Mouse (Mus musculus) hindbrain, embryonic 15.5 days (tissue): Measurements from ENCODE around the gene Prpf31. TPM values are rescaled to one million over a fixed set of nuclear protein-coding genes. Genes with fewer than 3 reads are reported as not detected.

Experiments
- ATAC-seq: fragments of 200-750 bp; cut with Nextera tagmentation; 2 replicates; pipeline ENCODE4 v1.8.0; 2017; ENCODE audit warnings: low read depth, moderate number of reproducible peaks, moderate TSS enrichment; ENCODE audit not compliant: low FRiP score
- H3K27ac ChIP-seq: fragments of 300-500 bp; sonication (generic); replicated peaks from 2 replicates; pipeline ENCODE4 v1.5.1; 2015; ENCODE audit warnings: mild to moderate bottlenecking, inconsistent platforms
- H3K27me3 ChIP-seq: fragments of 300-500 bp; sonication (generic); 2 replicates; pipeline ENCODE4 v1.6.1; 2015; ENCODE audit warnings: control low read depth, inconsistent platforms
- H3K36me3 ChIP-seq: fragments of 300-500 bp; sonication (generic); 2 replicates; pipeline ENCODE4 v1.6.1; 2015; ENCODE audit warnings: control low read depth, inconsistent platforms
- H3K4me1 ChIP-seq: fragments of 300-500 bp; sonication (generic); replicated peaks from 2 replicates; pipeline ENCODE4 v1.6.1; 2015; ENCODE audit warnings: control low read depth, inconsistent platforms
- H3K4me2 ChIP-seq: fragments of 300-500 bp; sonication (generic); 2 replicates; pipeline ENCODE4 v1.6.1; 2015; ENCODE audit warnings: moderate library complexity, mild to moderate bottlenecking, inconsistent platforms
- H3K4me3 ChIP-seq: fragments of 300-500 bp; sonication (generic); 2 replicates; pipeline ENCODE4 v1.5.1; 2015; ENCODE audit warnings: mild to moderate bottlenecking, inconsistent platforms
- H3K9ac ChIP-seq: fragments of 300-500 bp; sonication (generic); 2 replicates; pipeline ENCODE4 v1.6.1; 2015; ENCODE audit warnings: inconsistent platforms
- H3K9me3 ChIP-seq: fragments of 300-500 bp; sonication (generic); 2 replicates; pipeline ENCODE4 v1.6.1; 2016; ENCODE audit warnings: control low read depth, inconsistent platforms
- WGBS: fragments of 180-500 bp; shearing (Covaris S2); methylation state at CpG from one replicate; pipeline ENCODE4 v1.1.7; 2015; 5-methylcytosine and 5-hydroxymethylcytosine counted together
- polyA plus RNA-seq: library from polyadenylated mRNA; unstranded; fragments of >200 nt; fragmentation: Nextera tagmentation; extraction: Ambion mirVana; gene quantifications from 2 replicates; pipeline ENCODE4 v1.2.1, GENCODE M21; 2015

The Prpf31 gene
- polyA plus RNA-seq, 1 experiment from 2014 or later: 89.6 TPM

- H3K36me3 ChIP-seq: no peaks in the 10 kb centered on the region
- no peaks in the 10 kb centered on the region for H3K9me3 ChIP-seq
- no peaks in the 10 kb centered on the region for H3K27me3 ChIP-seq
- H3K27ac ChIP-seq: no peak overlapping the region
- 16% methylated on average over 2 of the region's 2 CpGs for WGBS
- H3K4me3 ChIP-seq: no peak overlapping the region
- no peak overlapping the region for H3K4me2 ChIP-seq
- ATAC-seq: peak; percentile 49; the same call in 1 of the 2 replicates
- H3K4me1 ChIP-seq: no peaks in the 10 kb centered on the region
- H3K9ac ChIP-seq: no peak overlapping the region
These were observed 23.0 kb upstream of the Prpf31 start for GRCm38 (mm10) chr7:3606798-3607197.

DNA sequence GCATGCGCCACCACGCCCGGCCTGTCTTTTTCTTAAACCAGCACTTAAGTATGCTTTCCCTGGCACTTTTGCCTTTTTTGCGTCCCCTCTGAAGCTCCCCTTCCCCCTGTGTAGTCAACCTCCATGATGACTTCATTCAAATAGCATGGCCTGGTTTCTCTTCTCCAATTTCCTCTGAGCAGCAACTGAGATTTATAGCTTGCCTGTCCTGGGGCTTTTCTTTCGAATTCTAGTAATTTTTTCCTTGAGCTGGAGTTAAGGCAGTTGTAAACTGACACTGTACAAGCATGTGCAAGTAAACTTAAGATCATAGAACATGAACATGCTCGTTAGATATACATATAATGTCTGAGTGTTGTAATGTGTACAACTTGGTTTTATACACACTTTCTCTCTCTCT lies 22.4 kb upstream of the Prpf31 start:
- H3K27me3 ChIP-seq: no peaks in the 10 kb centered on the region
- H3K9ac ChIP-seq: no peak overlapping the region
- no peak overlapping the region for H3K27ac ChIP-seq
- no peaks in the 10 kb centered on the region for H3K36me3 ChIP-seq
- WGBS: 89% methylated on average over 6 of the region's 6 CpGs
- no peaks in the 10 kb centered on the region for H3K9me3 ChIP-seq
- no peak overlapping the region for H3K4me3 ChIP-seq
- no peak for ATAC-seq
- H3K4me1 ChIP-seq: no peaks in the 10 kb centered on the region
- H3K4me2 ChIP-seq: no peak overlapping the region

- H3K9ac ChIP-seq: no peak overlapping the region
- no peaks in the 10 kb centered on the region; the same call in 1 of the 2 replicates for H3K27me3 ChIP-seq
- 90% methylated on average over 3 of the region's 3 CpGs for WGBS
- no peak for ATAC-seq
- H3K36me3 ChIP-seq: no peaks in the 10 kb centered on the region
- H3K9me3 ChIP-seq: no peaks in the 10 kb centered on the region
- H3K4me2 ChIP-seq: no peak overlapping the region
- no peaks in the 10 kb centered on the region for H3K4me1 ChIP-seq
- no peak overlapping the region for H3K27ac ChIP-seq
- H3K4me3 ChIP-seq: no peak overlapping the region
These were observed 21.1 kb upstream of the Prpf31 start for GRCm38 (mm10) chr7:3608668-3609067.

DNA sequence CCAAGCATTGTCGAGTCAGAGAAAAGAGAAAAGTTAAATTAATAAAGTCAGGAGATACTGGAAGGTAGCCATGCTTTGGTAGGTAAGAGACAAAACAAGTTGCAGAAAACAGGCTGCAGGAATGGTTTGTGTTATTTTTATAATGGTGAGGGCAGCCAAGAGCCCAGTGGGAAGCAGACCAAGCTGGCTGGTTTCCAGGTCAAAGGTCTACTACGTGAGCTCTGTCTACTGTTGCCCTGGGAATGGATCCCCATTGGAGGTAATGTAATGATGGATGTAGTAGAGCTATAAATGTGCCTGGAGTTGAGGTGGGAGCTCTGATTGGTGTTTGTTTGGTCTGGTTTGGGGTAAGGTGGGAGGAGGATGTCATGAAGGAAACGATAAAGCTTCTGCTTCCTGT lies 20.7 kb upstream of the Prpf31 start:
- Histone ChIP-seq H3K27ac (no peak overlapping the region), H3K4me2 (no peak overlapping the region), H3K36me3 (no peaks in the 10 kb centered on the region), H3K4me3 (no peak overlapping the region), H3K27me3 (no peaks in the 10 kb centered on the region; the same call in 1 of the 2 replicates), H3K9ac (no peak overlapping the region), H3K4me1 (no peaks in the 10 kb centered on the region), H3K9me3 (no peaks in the 10 kb centered on the region)
- WGBS: 65% methylated on average over 3 of the region's 3 CpGs
- ATAC-seq: no peak

- no peaks in the 10 kb centered on the region for H3K4me1 ChIP-seq
- H3K27me3 ChIP-seq: no peaks in the 10 kb centered on the region; the same call in 1 of the 2 replicates
- 95% methylated on average over 3 of the region's 3 CpGs for WGBS
- H3K9ac ChIP-seq: no peak overlapping the region
- no peak overlapping the region for H3K4me3 ChIP-seq
- H3K9me3 ChIP-seq: no peaks in the 10 kb centered on the region
- H3K36me3 ChIP-seq: no peaks in the 10 kb centered on the region
- H3K27ac ChIP-seq: no peak overlapping the region
- H3K4me2 ChIP-seq: no peak overlapping the region
- no peak for ATAC-seq
These were observed 19.3 kb upstream of the Prpf31 start for GRCm38 (mm10) chr7:3610437-3610836.

GRCm38 (mm10) chr7:3611006-3611405 lies 18.8 kb upstream of the Prpf31 start:
- no peaks in the 10 kb centered on the region for H3K9me3 ChIP-seq
- no peaks in the 10 kb centered on the region for H3K36me3 ChIP-seq
- H3K27ac ChIP-seq: no peak overlapping the region
- WGBS: 90% methylated on average over 13 of the region's 13 CpGs
- H3K4me1 ChIP-seq: no peaks in the 10 kb centered on the region
- H3K27me3 ChIP-seq: no peaks in the 10 kb centered on the region; the same call in 1 of the 2 replicates
- no peak for ATAC-seq
- H3K4me3 ChIP-seq: no peak overlapping the region
- no peak overlapping the region for H3K4me2 ChIP-seq
- no peak overlapping the region for H3K9ac ChIP-seq

DNA sequence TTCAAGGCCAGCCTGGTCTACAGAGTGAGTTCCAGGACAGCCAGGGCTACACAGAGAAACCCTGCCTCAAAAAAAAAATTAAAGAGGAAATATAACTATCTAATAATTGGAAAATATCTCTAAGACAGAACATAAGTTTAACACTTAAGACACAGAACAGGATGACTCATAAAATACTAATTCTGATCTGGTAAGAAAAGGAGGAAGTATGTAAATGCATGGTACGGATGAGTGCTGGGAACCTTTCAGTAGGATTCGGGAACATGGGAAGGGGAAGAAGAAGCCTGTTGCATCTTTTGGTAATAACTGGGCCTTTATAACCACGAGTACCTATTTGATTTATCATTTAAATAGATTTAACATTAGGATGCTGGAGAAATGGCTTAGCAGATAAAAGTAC lies 15.8 kb upstream of the Prpf31 start:
- ATAC-seq: no peak
- Histone ChIP-seq H3K27ac (no peak overlapping the region), H3K4me3 (no peak overlapping the region), H3K9me3 (no peaks in the 10 kb centered on the region), H3K36me3 (no peaks in the 10 kb centered on the region), H3K27me3 (no peaks in the 10 kb centered on the region; the same call in 1 of the 2 replicates), H3K4me2 (no peak overlapping the region), H3K4me1 (peaks cover 18% of the 10 kb centered on the region), H3K9ac (no peak overlapping the region)
- WGBS: 81% methylated on average over 3 of the region's 3 CpGs

DNA sequence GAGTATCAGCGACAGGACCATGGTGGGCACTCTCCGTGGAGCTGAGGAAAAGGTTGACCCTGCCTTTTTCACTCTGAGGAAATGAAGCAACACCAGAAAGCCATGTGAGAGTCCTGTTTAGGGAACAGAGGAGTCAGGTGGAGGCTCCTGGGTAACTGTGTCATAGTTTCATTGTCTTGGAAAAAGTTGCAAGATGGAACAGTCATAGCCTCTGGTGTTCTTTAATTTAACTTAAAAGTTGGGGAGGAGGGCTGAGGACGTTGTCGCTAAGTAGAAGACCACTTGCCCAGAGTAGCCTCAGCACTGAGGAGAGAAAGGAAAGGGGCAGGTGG lies 13.8 kb upstream of the Prpf31 start, which contains the start of gene Oscar:
Oscar (minus strand) TSS at position 101 of the 332 bp plus-strand sequence.
- peak within 1 kb of the TSS; percentile 16 for H3K27ac ChIP-seq
- no peaks in the 10 kb centered on the region for H3K9me3 ChIP-seq
- peak within 1 kb of the TSS; percentile 71 for H3K4me2 ChIP-seq
- H3K27me3 ChIP-seq: no peaks in the 10 kb centered on the region; the same call in 1 of the 2 replicates
- H3K4me1 ChIP-seq: peaks cover 21% of the 10 kb centered on the region
- 86% methylated on average over 4 of the region's 4 CpGs for WGBS
- no peak within 1 kb of the TSS for H3K9ac ChIP-seq
- ATAC-seq: no peak
- peak within 1 kb of the TSS; percentile 66 for H3K4me3 ChIP-seq
- H3K36me3 ChIP-seq: peaks cover 11% of the 10 kb centered on the region; the same call in 1 of the 2 replicates

- Histone ChIP-seq H3K36me3 (peaks cover 11% of the 10 kb centered on the region; the same call in 1 of the 2 replicates), H3K4me3 (peak overlapping the region; percentile 66), H3K27me3 (no peaks in the 10 kb centered on the region; the same call in 1 of the 2 replicates), H3K9me3 (no peaks in the 10 kb centered on the region), H3K9ac (no peak overlapping the region), H3K4me2 (peak overlapping the region; percentile 71), H3K27ac (peak overlapping the region; percentile 16), H3K4me1 (peaks cover 21% of the 10 kb centered on the region)
- WGBS: 45% methylated on average over 6 of the region's 6 CpGs
- peak; percentile 17 for ATAC-seq
These were observed 13.2 kb upstream of the Prpf31 start for GRCm38 (mm10) chr7:3616389-3617241.

- Histone ChIP-seq H3K4me1 (peaks cover 21% of the 10 kb centered on the region), H3K27ac (peak within 1 kb of the TSS; percentile 77), H3K9ac (peak within 1 kb of the TSS; percentile 64), H3K4me3 (peak within 1 kb of the TSS; percentile 66), H3K4me2 (peak within 1 kb of the TSS; percentile 71), H3K27me3 (no peaks in the 10 kb centered on the region; the same call in 1 of the 2 replicates), H3K36me3 (peaks cover 13% of the 10 kb centered on the region; the same call in 1 of the 2 replicates), H3K9me3 (no peaks in the 10 kb centered on the region)
- peak; percentile 96 for ATAC-seq
- under 1% methylated on average over 32 of the region's 32 CpGs for WGBS
These were observed 12.4 kb upstream of the Prpf31 start, which contains the start of gene Ndufa3 for GRCm38 (mm10) chr7:3617242-3617995. TSS of gene Ndufa3 (plus strand) at chr7:3617373.

- H3K9ac ChIP-seq: peak overlapping the region; percentile 75
- 41% methylated on average over 4 of the region's 4 CpGs for WGBS
- peak overlapping the region; percentile 62 for H3K4me3 ChIP-seq
- H3K27me3 ChIP-seq: no peaks in the 10 kb centered on the region
- peaks cover 11% of the 10 kb centered on the region for H3K36me3 ChIP-seq
- peak overlapping the region; percentile 88 for H3K27ac ChIP-seq
- peak; percentile 40 for ATAC-seq
- peaks cover 31% of the 10 kb centered on the region for H3K4me1 ChIP-seq
- peak overlapping the region; percentile 95 for H3K4me2 ChIP-seq
- no peaks in the 10 kb centered on the region for H3K9me3 ChIP-seq
These were observed 755 bp upstream of the Prpf31 start for GRCm38 (mm10) chr7:3629030-3629429.

DNA sequence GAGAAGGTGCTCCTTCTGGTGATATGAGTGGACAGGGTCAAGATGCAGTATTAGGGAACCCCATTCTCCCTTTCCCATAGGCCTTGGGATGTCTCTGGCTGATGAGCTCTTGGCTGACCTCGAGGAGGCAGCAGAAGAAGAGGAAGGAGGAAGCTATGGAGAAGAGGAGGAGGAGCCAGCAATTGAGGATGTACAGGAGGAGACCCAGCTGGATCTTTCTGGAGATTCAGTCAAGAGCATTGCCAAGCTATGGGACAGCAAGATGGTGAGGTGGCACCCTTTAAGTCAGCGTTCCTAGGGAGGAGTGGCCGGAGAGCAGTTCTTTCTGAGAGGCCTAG lies 662 bp downstream of the Prpf31 start:
- H3K36me3 ChIP-seq: peaks cover 11% of the 10 kb centered on the region
- no peaks in the 10 kb centered on the region for H3K27me3 ChIP-seq
- no peak overlapping the region for H3K27ac ChIP-seq
- WGBS: 65% methylated on average over 3 of the region's 3 CpGs
- H3K4me1 ChIP-seq: peaks cover 31% of the 10 kb centered on the region
- no peaks in the 10 kb centered on the region for H3K9me3 ChIP-seq
- ATAC-seq: peak; percentile 33
- peak overlapping the region; percentile 95 for H3K4me2 ChIP-seq
- peak overlapping the region; percentile 62 for H3K4me3 ChIP-seq
- peak overlapping the region; percentile 75 for H3K9ac ChIP-seq
